Mouse (Mus musculus) neural tube, embryonic 13.5 days (tissue): ENCODE measurements at regions not wholly inside any gene's neighbourhood (a gene's known extent, or its start where the extent isn't known, plus 50 kb on each side); places are given as distances from the start of the nearest gene placed in this dataset.

Experiments used
- ATAC-seq: fragments of 200-750 bp; cut with Nextera tagmentation; 2 replicates; pipeline ENCODE4 v1.8.0; 2017; ENCODE audit warnings: low read depth, mild to moderate bottlenecking, moderate TSS enrichment, moderate library complexity
- H3K27ac ChIP-seq: fragments of 300-500 bp; sonication (generic); replicated peaks from 2 replicates; pipeline ENCODE4 v1.5.1; 2015; ENCODE audit warnings: moderate library complexity, mild to moderate bottlenecking, inconsistent platforms
- H3K27me3 ChIP-seq: fragments of 300-500 bp; sonication (generic); 2 replicates; pipeline ENCODE4 v1.6.1; 2015; ENCODE audit warnings: mild to moderate bottlenecking, inconsistent platforms
- H3K36me3 ChIP-seq: fragments of 300-500 bp; sonication (generic); 2 replicates; pipeline ENCODE4 v1.6.1; 2015; ENCODE audit warnings: mild to moderate bottlenecking, inconsistent platforms
- H3K4me1 ChIP-seq: fragments of 300-500 bp; sonication (generic); replicated peaks from 2 replicates; pipeline ENCODE4 v1.6.1; 2015; ENCODE audit warnings: inconsistent platforms
- H3K4me2 ChIP-seq: fragments of 300-500 bp; sonication (generic); 2 replicates; pipeline ENCODE4 v1.6.1; 2015; ENCODE audit warnings: inconsistent platforms, mild to moderate bottlenecking, moderate library complexity
- H3K4me3 ChIP-seq: fragments of 300-500 bp; sonication (generic); 2 replicates; pipeline ENCODE4 v1.5.1; 2015; ENCODE audit warnings: mild to moderate bottlenecking, inconsistent platforms
- H3K9ac ChIP-seq: fragments of 300-500 bp; sonication (generic); 2 replicates; pipeline ENCODE4 v1.6.1; 2015; ENCODE audit warnings: moderate library complexity, mild to moderate bottlenecking, inconsistent platforms
- H3K9me3 ChIP-seq: fragments of 300-500 bp; sonication (generic); 2 replicates; pipeline ENCODE4 v1.6.1; 2016; ENCODE audit warnings: inconsistent platforms
- WGBS: fragments of 180-500 bp; shearing (Covaris S2); methylation state at CpG from one replicate; pipeline ENCODE4 v1.1.7; 2015; 5-methylcytosine and 5-hydroxymethylcytosine counted together

GRCm38 (mm10) chr9:49874881-49875280 is 76.2 kb upstream of the Ncam1 start:
- Histone ChIP-seq H3K27ac (no peak overlapping the region), H3K36me3 (no peaks in the 10 kb centered on the region), H3K4me1 (peaks cover 20% of the 10 kb centered on the region), H3K27me3 (peaks cover 5% of the 10 kb centered on the region; the same call in 1 of the 2 replicates), H3K4me2 (no peak overlapping the region), H3K4me3 (no peak overlapping the region), H3K9ac (no peak overlapping the region), H3K9me3 (no peaks in the 10 kb centered on the region)
- WGBS: 84% methylated on average over 2 of the region's 2 CpGs
- no peak for ATAC-seq

GRCm38 (mm10) chr9:49873550-49873949 is 74.8 kb upstream of the Ncam1 start:
- H3K4me2 ChIP-seq: peak overlapping the region; percentile 53
- WGBS: 1% methylated on average over 3 of the region's 3 CpGs
- no peaks in the 10 kb centered on the region for H3K9me3 ChIP-seq
- peak overlapping the region; percentile 32 for H3K4me3 ChIP-seq
- H3K9ac ChIP-seq: peak overlapping the region; percentile 62
- H3K27ac ChIP-seq: peak overlapping the region; percentile 83
- H3K27me3 ChIP-seq: peaks cover 5% of the 10 kb centered on the region; the same call in 1 of the 2 replicates
- ATAC-seq: peak; percentile 97
- no peaks in the 10 kb centered on the region for H3K36me3 ChIP-seq
- H3K4me1 ChIP-seq: peaks cover 11% of the 10 kb centered on the region

- Histone ChIP-seq H3K9me3 (no peaks in the 10 kb centered on the region), H3K27me3 (no peaks in the 10 kb centered on the region), H3K9ac (no peak overlapping the region), H3K4me3 (no peak overlapping the region), H3K4me1 (peaks cover 11% of the 10 kb centered on the region; the same call in 1 of the 2 replicates), H3K4me2 (no peak overlapping the region), H3K27ac (no peak overlapping the region), H3K36me3 (no peaks in the 10 kb centered on the region)
- 64% methylated on average over 3 of the region's 3 CpGs for WGBS
- no peak for ATAC-seq
Measured at GRCm38 (mm10) chr9:49851522-49851921, 52.8 kb upstream of the Ncam1 start.

GRCm38 (mm10) chr9:49849442-49849841 is 50.7 kb upstream of the Ncam1 start:
- Histone ChIP-seq H3K9ac (no peak overlapping the region), H3K36me3 (no peaks in the 10 kb centered on the region), H3K4me1 (peaks cover 11% of the 10 kb centered on the region; the same call in 1 of the 2 replicates), H3K4me2 (no peak overlapping the region), H3K27ac (no peak overlapping the region), H3K27me3 (no peaks in the 10 kb centered on the region), H3K4me3 (no peak overlapping the region), H3K9me3 (no peaks in the 10 kb centered on the region)
- 26% methylated on average over 2 of the region's 2 CpGs for WGBS
- ATAC-seq: no peak

GRCm38 (mm10) chr9:49848943-49849342 is 50.2 kb upstream of the Ncam1 start:
- whole genome bisulfite sequencing: 5% methylated on average over 6 of the region's 6 CpGs

More at GRCm38 (mm10) chr9:49848943-49849342, 50.2 kb upstream of the Ncam1 start:
- Histone ChIP-seq H3K36me3 (no peaks in the 10 kb centered on the region), H3K4me1 (peaks cover 11% of the 10 kb centered on the region; the same call in 1 of the 2 replicates), H3K27ac (no peak overlapping the region), H3K27me3 (no peaks in the 10 kb centered on the region), H3K4me2 (no peak overlapping the region), H3K4me3 (no peak overlapping the region), H3K9me3 (no peaks in the 10 kb centered on the region), H3K9ac (no peak overlapping the region)
- no peak for ATAC-seq
